Mouse (Mus musculus): ENCODE measurements around the gene Nos1ap.
A peak's percentile ranks its signal among the peaks of the same experiment; 100 is the strongest.

The Nos1ap gene

DNA sequence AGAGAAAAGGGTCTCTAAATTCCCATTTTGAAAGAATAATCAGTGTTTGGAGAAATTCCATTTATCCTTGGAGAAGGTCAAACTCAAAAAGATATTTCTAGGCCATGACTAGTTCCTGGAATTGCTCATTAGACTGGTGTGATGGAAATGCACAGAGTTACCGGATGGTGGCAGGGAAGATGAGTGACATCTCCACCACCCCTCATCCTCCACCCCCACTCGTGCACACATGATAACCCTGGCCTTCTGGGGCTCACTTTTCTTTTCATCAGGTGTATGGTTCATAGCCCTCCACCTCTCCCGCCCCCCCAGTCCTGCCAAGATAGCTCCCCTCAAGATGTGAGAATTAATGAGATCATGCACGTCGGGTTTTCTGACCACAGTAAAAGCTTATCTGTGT is 296.4 kb downstream of the Nos1ap start:
- no peak for DNase-seq (ENCODE audit: low spot score in 2 of 2)

- peak; percentile 44 to 54 for DNase-seq (ENCODE audit: low spot score in 2 of 2)
Measured at GRCm38 (mm10) chr1:170292239-170292951, 297.3 kb downstream of the Nos1ap start.

GRCm38 (mm10) chr1:170282415-170283129 is 307.1 kb downstream of the Nos1ap start:
- DNase-seq (ENCODE audit: low spot score in 2 of 2), result no peak

GRCm38 (mm10) chr1:170277016-170277415 is 312.6 kb downstream of the Nos1ap start, which contains the start of gene Sh2d1b1:
TSS of gene Sh2d1b1 (plus strand) at chr1:170277320.
- DNase-seq (ENCODE audit: low spot score in 2 of 2), result no peak

DNA sequence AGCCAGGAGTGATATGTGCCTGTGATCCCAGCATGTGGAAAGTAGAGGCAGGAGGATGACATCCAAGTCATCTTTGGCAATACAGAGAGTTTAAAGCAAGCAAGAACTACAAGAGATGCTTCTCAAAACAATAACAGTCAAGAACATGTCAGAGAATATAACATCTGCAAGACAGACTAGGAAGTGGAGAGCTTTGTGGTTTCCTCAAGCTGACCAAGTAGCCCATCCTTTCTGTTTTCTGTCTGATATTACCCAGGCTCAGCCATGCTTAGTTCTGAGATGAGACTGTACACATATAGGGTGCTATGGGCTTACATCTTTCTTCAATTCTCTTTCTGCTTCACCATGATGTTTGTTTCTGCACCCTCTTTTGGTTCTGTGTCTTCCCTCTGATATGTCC is 316.4 kb downstream of the Nos1ap start:
- no peak for DNase-seq (ENCODE audit: low spot score in 2 of 2)

DNA sequence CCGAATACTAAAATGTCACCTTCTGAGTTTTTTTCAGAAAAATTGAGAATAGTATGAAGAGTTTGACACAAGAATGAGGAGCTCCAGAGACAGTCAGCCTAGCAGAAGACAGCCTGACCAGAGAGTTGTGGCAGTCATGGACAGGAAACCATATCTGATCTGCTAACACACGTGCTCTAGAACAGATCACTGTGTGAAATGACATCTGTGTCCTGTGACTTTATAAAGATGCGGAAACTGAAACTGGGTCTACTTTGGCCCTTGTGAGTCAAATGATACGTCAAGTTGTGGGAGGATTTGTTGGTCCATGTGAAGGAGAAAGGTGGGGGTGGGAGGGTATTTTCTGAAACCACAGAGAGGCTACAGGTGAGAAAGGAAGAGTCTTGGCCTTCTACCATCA is 319.0 kb downstream of the Nos1ap start:
- no peak for DNase-seq (ENCODE audit: low spot score in 2 of 2)

DNA sequence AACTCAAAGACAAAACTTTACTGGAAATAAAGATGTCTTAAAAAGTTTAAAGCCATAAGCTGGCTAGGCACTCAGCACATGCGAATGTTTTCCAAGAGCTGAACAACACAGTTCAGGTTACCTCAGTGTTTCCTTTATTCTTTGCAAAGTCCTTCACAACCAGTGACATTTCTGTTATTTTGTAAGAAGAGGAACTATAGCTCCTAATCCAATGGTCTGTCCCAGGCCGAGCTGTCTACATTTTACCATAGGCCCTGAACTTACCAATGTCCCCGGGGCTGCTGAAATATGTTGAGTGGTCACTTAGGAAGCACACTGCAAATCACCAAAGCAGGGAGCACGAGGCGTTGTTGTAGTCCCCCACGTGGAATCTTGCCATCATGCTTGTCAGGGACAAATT is 319.4 kb downstream of the Nos1ap start:
- no peak for DNase-seq (ENCODE audit: low spot score in 2 of 2)

DNA sequence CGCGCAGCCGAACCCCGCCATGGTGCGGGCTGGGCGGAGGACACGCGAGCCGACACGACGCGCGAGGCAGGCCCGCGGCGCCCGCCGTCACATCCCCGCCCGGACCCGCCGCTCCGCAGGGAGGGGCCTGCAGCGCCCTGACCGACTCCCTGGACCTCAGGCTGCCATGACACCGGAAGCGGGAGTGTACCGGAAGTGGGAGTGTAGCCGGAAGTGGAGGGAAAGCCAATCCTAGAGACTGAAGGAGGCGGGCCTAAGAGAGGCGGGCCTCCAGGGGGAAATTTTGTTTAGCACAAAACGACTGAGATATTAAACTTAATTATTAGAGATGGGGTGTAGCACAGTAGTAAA is 334.1 kb downstream of the Nos1ap start:
- peak; percentile 73 to 82 for DNase-seq (ENCODE audit: low spot score in 2 of 2)

GRCm38 (mm10) chr1:170254893-170255559 is 334.6 kb downstream of the Nos1ap start:
- DNase-seq (ENCODE audit: low spot score in 2 of 2), result no peak

Data from frontal cortex, postnatal 10 days (tissue).